In genomic region chr6:72390795-72391521, GRCm38 (mm10) we compare ENCODE assay signal across 8 mouse cellular contexts. TPM values are rescaled to one million over a fixed set of nuclear protein-coding genes. Genes with fewer than 3 reads are reported as not detected.
DNase-seq lines count a peak whose midpoint lies in the region; ATAC-seq and TF ChIP-seq lines count a peak whose summit lies in the region.

No protein-coding gene starts in this region.

- no peak overlapping the region for H3K9ac ChIP-seq in forebrain, embryonic 11.5 days (ENCODE audit: low read length)
- H3K9ac ChIP-seq in hindbrain, embryonic 12.5 days: no peak overlapping the region
- peak overlapping the region; percentile 75 for H3K9ac ChIP-seq in limb, embryonic 14.5 days (ENCODE audit: low read depth, low read length, severe bottlenecking)
- no peak overlapping the region for H3K9ac ChIP-seq in midbrain, embryonic 13.5 days (replicated peaks)

- H3K4me3 ChIP-seq in forebrain, embryonic 11.5 days (ENCODE audit: low read depth, low read length): peak overlapping the region; percentile 37; the same call in 1 of the 2 replicates
- peak overlapping the region; percentile 36 for H3K4me3 ChIP-seq in hindbrain, embryonic 12.5 days
- peak overlapping the region; percentile 58 for H3K4me3 ChIP-seq in limb, embryonic 14.5 days (replicated peaks; ENCODE audit: low read length)
- H3K4me3 ChIP-seq in midbrain, embryonic 13.5 days (replicated peaks): no peak overlapping the region

- H3K4me2 ChIP-seq in forebrain, embryonic 11.5 days (ENCODE audit: low read depth, low read length, severe bottlenecking): peak overlapping the region; percentile 64
- H3K4me2 ChIP-seq in hindbrain, embryonic 12.5 days (replicated peaks): peak overlapping the region; percentile 53
- peak overlapping the region; percentile 79 for H3K4me2 ChIP-seq in limb, embryonic 14.5 days (replicated peaks; ENCODE audit: low read depth, low read length, severe bottlenecking)
- H3K4me2 ChIP-seq in midbrain, embryonic 13.5 days (replicated peaks): peak overlapping the region; percentile 50

- H3K27ac ChIP-seq in forebrain, embryonic 11.5 days (ENCODE audit: low read depth, low read length): no peak overlapping the region
- H3K27ac ChIP-seq in hindbrain, embryonic 12.5 days: no peak overlapping the region
- H3K27ac ChIP-seq in limb, embryonic 14.5 days (replicated peaks; ENCODE audit: low read depth, low read length): peak overlapping the region; percentile 94
- no peak overlapping the region for H3K27ac ChIP-seq in midbrain, embryonic 13.5 days

- 20% methylated on average over 12 of the region's 12 CpGs for WGBS in forebrain, embryonic 11.5 days
- 13% methylated on average over 12 of the region's 12 CpGs for WGBS in hindbrain, embryonic 12.5 days
- WGBS in limb, embryonic 14.5 days: 17% methylated on average over 12 of the region's 12 CpGs
- 13% methylated on average over 12 of the region's 12 CpGs for WGBS in midbrain, embryonic 13.5 days

- H3K9me3 ChIP-seq in forebrain, embryonic 11.5 days (ENCODE audit: control insufficient read depth, low read length): no peaks in the 10 kb centered on the region
- H3K9me3 ChIP-seq in hindbrain, embryonic 12.5 days (replicated peaks): no peaks in the 10 kb centered on the region
- H3K9me3 ChIP-seq in limb, embryonic 14.5 days (ENCODE audit: control insufficient read depth, low read length): no peaks in the 10 kb centered on the region
- H3K9me3 ChIP-seq in midbrain, embryonic 13.5 days: no peaks in the 10 kb centered on the region

- no peaks in the 10 kb centered on the region for H3K36me3 ChIP-seq in forebrain, embryonic 11.5 days (ENCODE audit: control insufficient read depth, insufficient read depth, low read length)
- H3K36me3 ChIP-seq in hindbrain, embryonic 12.5 days: no peaks in the 10 kb centered on the region
- peaks cover 9% of the 10 kb centered on the region for H3K36me3 ChIP-seq in limb, embryonic 14.5 days (ENCODE audit: control insufficient read depth, insufficient read depth, low read length)
- H3K36me3 ChIP-seq in midbrain, embryonic 13.5 days: no peaks in the 10 kb centered on the region

- H3K4me1 ChIP-seq in forebrain, embryonic 11.5 days (replicated peaks; ENCODE audit: control insufficient read depth, insufficient read depth, low read length): peaks cover 6% of the 10 kb centered on the region
- peaks cover 11% of the 10 kb centered on the region; the same call in 1 of the 2 replicates for H3K4me1 ChIP-seq in hindbrain, embryonic 12.5 days
- H3K4me1 ChIP-seq in limb, embryonic 14.5 days (ENCODE audit: control insufficient read depth, insufficient read depth, low read length): peaks cover 27% of the 10 kb centered on the region
- peaks cover 12% of the 10 kb centered on the region for H3K4me1 ChIP-seq in midbrain, embryonic 13.5 days (replicated peaks)

- peak; percentile 55; the same call in 1 of the 2 replicates for ATAC-seq in forebrain, embryonic 11.5 days (replicated peaks; ENCODE audit: low FRiP score)
- ATAC-seq in hindbrain, embryonic 12.5 days (ENCODE audit: low FRiP score): no peak
- no peak for ATAC-seq in limb, embryonic 14.5 days (ENCODE audit: low FRiP score, low read depth)
- peak; percentile 34; the same call in 1 of the 2 replicates for ATAC-seq in midbrain, embryonic 13.5 days

- DNase-seq in CD4-positive helper T cell, adult 2 months (ENCODE audit: low read depth, low spot score): peak; percentile 61
- DNase-seq in adrenal gland, adult 8-10 months: peak; percentile 88
- peak; percentile 60 for DNase-seq in forebrain, embryonic 11.5 days (ENCODE audit: low spot score)
- no peak for DNase-seq in limb, embryonic 14.5 days (ENCODE audit: low spot score)
- DNase-seq in left cerebral cortex, adult 11 months (ENCODE audit: low spot score): no peak
- no peak for DNase-seq in right cerebral cortex, postnatal 14 days

- no peak for TF ChIP-seq POLR2A in limb, embryonic 14.5 days (IDR thresholded peaks at IDR 0.05; ENCODE audit: borderline replicate concordance, extremely low read depth, insufficient read depth, insufficient read length)

- no peaks in the 10 kb centered on the region for H3K27me3 ChIP-seq in forebrain, embryonic 11.5 days (ENCODE audit: control insufficient read depth, insufficient read depth, low read length)
- H3K27me3 ChIP-seq in hindbrain, embryonic 12.5 days: peaks cover 19% of the 10 kb centered on the region
- no peaks in the 10 kb centered on the region for H3K27me3 ChIP-seq in limb, embryonic 14.5 days (ENCODE audit: control insufficient read depth, insufficient read depth, low read length)
- H3K27me3 ChIP-seq in midbrain, embryonic 13.5 days: peaks cover 12% of the 10 kb centered on the region

RNA-seq across cellular contexts. Expression of gene Vamp8, which starts 0.5 kb away (rescaled TPM):
- total RNA-seq in adrenal gland, adult 8-10 months (2022): 100 to 1,000 TPM; 142 to 179 (median 157) TPM
- polyA plus RNA-seq in forebrain, embryonic 11.5 days (2014; fragmentation: Nextera tagmentation; extraction: Ambion mirVana): 34.1 and 35.6 TPM in 2 replicates
- polyA plus RNA-seq in hindbrain, embryonic 12.5 days (2016; fragmentation: Nextera tagmentation; extraction: Ambion mirVana): 43.9 and 45.5 TPM in 2 replicates
- polyA plus RNA-seq in limb, embryonic 14.5 days (2012; rRNA removed): 110 and 125 TPM in 2 replicates
- polyA plus RNA-seq in limb, embryonic 14.5 days (2014; fragmentation: Nextera tagmentation; extraction: Ambion mirVana): 163 and 173 TPM in 2 replicates
- polyA plus RNA-seq in midbrain, embryonic 13.5 days (2015; fragmentation: Nextera tagmentation; extraction: Ambion mirVana): 21.7 and 21.9 TPM in 2 replicates

RNA-seq across cellular contexts. Expression of gene Vamp5, which starts 10.7 kb away (rescaled TPM):
- 10 to 100 TPM; 37.2 to 56.4 (median 40.4) TPM for total RNA-seq in adrenal gland, adult 8-10 months (2022)
- 8.1 and 11.9 TPM in 2 replicates for polyA plus RNA-seq in forebrain, embryonic 11.5 days (2014; fragmentation: Nextera tagmentation; extraction: Ambion mirVana)
- 10.0 and 11.0 TPM in 2 replicates for polyA plus RNA-seq in hindbrain, embryonic 12.5 days (2016; fragmentation: Nextera tagmentation; extraction: Ambion mirVana)
- polyA plus RNA-seq in limb, embryonic 14.5 days (2012; rRNA removed): 14.5 and 16.6 TPM in 2 replicates
- polyA plus RNA-seq in limb, embryonic 14.5 days (2014; fragmentation: Nextera tagmentation; extraction: Ambion mirVana): 20.8 and 24.5 TPM in 2 replicates
- polyA plus RNA-seq in midbrain, embryonic 13.5 days (2015; fragmentation: Nextera tagmentation; extraction: Ambion mirVana): 14.5 and 15.9 TPM in 2 replicates

RNA-seq across cellular contexts. Expression of gene Ggcx, which starts 23.1 kb away (rescaled TPM):
- 10 to 100 TPM; 58.6 to 91.3 (median 75.3) TPM for total RNA-seq in adrenal gland, adult 8-10 months (2022)
- 11.7 and 13.5 TPM in 2 replicates for polyA plus RNA-seq in forebrain, embryonic 11.5 days (2014; fragmentation: Nextera tagmentation; extraction: Ambion mirVana)
- polyA plus RNA-seq in hindbrain, embryonic 12.5 days (2016; fragmentation: Nextera tagmentation; extraction: Ambion mirVana): 24.9 and 30.8 TPM in 2 replicates
- polyA plus RNA-seq in limb, embryonic 14.5 days (2012; rRNA removed): 44.9 and 59.8 TPM in 2 replicates
- 15.3 and 18.4 TPM in 2 replicates for polyA plus RNA-seq in limb, embryonic 14.5 days (2014; fragmentation: Nextera tagmentation; extraction: Ambion mirVana)
- 14.4 and 18.7 TPM in 2 replicates for polyA plus RNA-seq in midbrain, embryonic 13.5 days (2015; fragmentation: Nextera tagmentation; extraction: Ambion mirVana)

RNA-seq across cellular contexts. Expression of gene Rnf181, which starts 24.2 kb away (rescaled TPM):
- total RNA-seq in adrenal gland, adult 8-10 months (2022): 100 to 1,000 TPM; 330 to 558 (median 451) TPM
- polyA plus RNA-seq in forebrain, embryonic 11.5 days (2014; fragmentation: Nextera tagmentation; extraction: Ambion mirVana): 102 and 106 TPM in 2 replicates
- polyA plus RNA-seq in hindbrain, embryonic 12.5 days (2016; fragmentation: Nextera tagmentation; extraction: Ambion mirVana): 95.0 and 98.3 TPM in 2 replicates
- polyA plus RNA-seq in limb, embryonic 14.5 days (2012; rRNA removed): 65.7 and 79.5 TPM in 2 replicates
- polyA plus RNA-seq in limb, embryonic 14.5 days (2014; fragmentation: Nextera tagmentation; extraction: Ambion mirVana): 84.4 and 85.6 TPM in 2 replicates
- 127 and 132 TPM in 2 replicates for polyA plus RNA-seq in midbrain, embryonic 13.5 days (2015; fragmentation: Nextera tagmentation; extraction: Ambion mirVana)

RNA-seq across cellular contexts. Expression of gene Tmem150a, which starts 35.7 kb away (rescaled TPM):
- 10 to 100 TPM; 20.0 to 37.7 (median 28.2) TPM for total RNA-seq in adrenal gland, adult 8-10 months (2022)
- 4.2 and 4.6 TPM in 2 replicates for polyA plus RNA-seq in forebrain, embryonic 11.5 days (2014; fragmentation: Nextera tagmentation; extraction: Ambion mirVana)
- 8.5 and 10.0 TPM in 2 replicates for polyA plus RNA-seq in hindbrain, embryonic 12.5 days (2016; fragmentation: Nextera tagmentation; extraction: Ambion mirVana)
- polyA plus RNA-seq in limb, embryonic 14.5 days (2012; rRNA removed): 32.9 and 50.5 TPM in 2 replicates
- polyA plus RNA-seq in limb, embryonic 14.5 days (2014; fragmentation: Nextera tagmentation; extraction: Ambion mirVana): 16.0 and 16.1 TPM in 2 replicates
- polyA plus RNA-seq in midbrain, embryonic 13.5 days (2015; fragmentation: Nextera tagmentation; extraction: Ambion mirVana): 10.3 and 11.5 TPM in 2 replicates

Comparison
In these comparisons a context has a peak if more than half of its experiments do, and no peak if none do; other contexts are left out.
1. DNase-seq: peak in CD4-positive helper T cell, adult 2 months (single experiment), adrenal gland, adult 8-10 months (single experiment) and forebrain, embryonic 11.5 days (single experiment); none in limb, embryonic 14.5 days (single experiment), left cerebral cortex, adult 11 months (single experiment) and right cerebral cortex, postnatal 14 days (single experiment).
2. ATAC-seq: peak in forebrain, embryonic 11.5 days (single experiment) and midbrain, embryonic 13.5 days (single experiment); none in hindbrain, embryonic 12.5 days (single experiment) and limb, embryonic 14.5 days (single experiment).
3. Peak in every context shown above with its lines, with median percentiles within 50 percentile points of each other: H3K4me2 ChIP-seq.